Mouse (Mus musculus): Measurements from ENCODE around the gene Ahnak2. TPM values are rescaled to one million over a fixed set of nuclear protein-coding genes. Genes with fewer than 3 reads are reported as not detected.

Gene Ahnak2
- polyA plus RNA-seq, 2 experiments = 2.5 to 3.3 TPM

- 86% methylated on average over 6 of the region's 6 CpGs for WGBS
- peaks cover 5% of the 10 kb centered on the region; the same call in 1 of the 2 replicates for H3K4me1 ChIP-seq (ENCODE audit: control insufficient read depth, insufficient read depth, low read length)
- H3K27me3 ChIP-seq (ENCODE audit: control insufficient read depth, insufficient read depth, low read length) = no peaks in the 10 kb centered on the region
- no peak overlapping the region for H3K9ac ChIP-seq (ENCODE audit: low read depth, low read length, severe bottlenecking)
- H3K4me3 ChIP-seq (replicated peaks; ENCODE audit: low read length) = no peak overlapping the region
- no peaks in the 10 kb centered on the region for H3K9me3 ChIP-seq (ENCODE audit: control insufficient read depth, low read length)
- no peak overlapping the region for H3K27ac ChIP-seq (replicated peaks; ENCODE audit: low read depth, low read length)
- no peak for DNase-seq (ENCODE audit: low spot score)
- no peak for ATAC-seq (ENCODE audit: low FRiP score, low read depth)
- peaks cover 7% of the 10 kb centered on the region; the same call in 1 of the 2 replicates for H3K36me3 ChIP-seq (ENCODE audit: control insufficient read depth, insufficient read depth, low read length)
- H3K4me2 ChIP-seq (replicated peaks; ENCODE audit: low read depth, low read length, severe bottlenecking) = no peak overlapping the region
- TF ChIP-seq POLR2A (IDR thresholded peaks at IDR 0.05; ENCODE audit: borderline replicate concordance, extremely low read depth, insufficient read depth, insufficient read length) = no peak
Measured at GRCm38 (mm10) chr12:112833527-112833926, 31.1 kb upstream of the Ahnak2 start.

GRCm38 (mm10) chr12:112832411-112832810 lies 30.0 kb upstream of the Ahnak2 start:
- DNase-seq (ENCODE audit: low spot score) = no peak
- no peak for TF ChIP-seq POLR2A (IDR thresholded peaks at IDR 0.05; ENCODE audit: borderline replicate concordance, extremely low read depth, insufficient read depth, insufficient read length)
- no peak overlapping the region for H3K4me3 ChIP-seq (replicated peaks; ENCODE audit: low read length)
- peaks cover 11% of the 10 kb centered on the region for H3K4me1 ChIP-seq (ENCODE audit: control insufficient read depth, insufficient read depth, low read length)
- H3K27me3 ChIP-seq (ENCODE audit: control insufficient read depth, insufficient read depth, low read length) = no peaks in the 10 kb centered on the region
- H3K4me2 ChIP-seq (replicated peaks; ENCODE audit: low read depth, low read length, severe bottlenecking) = no peak overlapping the region
- 93% methylated on average over 5 of the region's 5 CpGs for WGBS
- no peak for ATAC-seq (ENCODE audit: low FRiP score, low read depth)
- no peak overlapping the region for H3K27ac ChIP-seq (replicated peaks; ENCODE audit: low read depth, low read length)
- no peak overlapping the region for H3K9ac ChIP-seq (ENCODE audit: low read depth, low read length, severe bottlenecking)
- no peaks in the 10 kb centered on the region for H3K9me3 ChIP-seq (ENCODE audit: control insufficient read depth, low read length)
- H3K36me3 ChIP-seq (ENCODE audit: control insufficient read depth, insufficient read depth, low read length) = peaks cover 12% of the 10 kb centered on the region

DNA sequence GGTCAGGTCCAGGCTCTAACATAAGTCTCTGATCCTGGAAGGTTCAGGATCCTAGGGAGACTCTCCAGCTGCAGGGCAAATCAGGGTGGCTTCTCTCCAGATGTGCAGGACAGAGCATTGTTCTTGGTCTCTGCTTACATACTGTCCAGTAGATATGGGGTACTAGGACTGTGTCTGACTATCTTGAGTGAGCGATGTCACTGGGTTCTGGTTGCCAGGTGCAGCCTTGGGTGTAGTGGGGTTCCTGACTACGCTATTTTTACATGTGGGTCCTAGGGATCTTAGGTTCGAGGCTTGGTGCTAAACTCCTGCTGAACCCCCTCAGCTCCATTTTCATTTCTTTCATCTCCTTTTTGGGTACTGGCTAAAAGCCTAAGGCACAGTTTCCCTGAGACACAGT lies 28.1 kb upstream of the Ahnak2 start:
- Histone ChIP-seq H3K9me3 (ENCODE audit: control insufficient read depth, low read length) (no peaks in the 10 kb centered on the region), H3K9ac (ENCODE audit: low read depth, low read length, severe bottlenecking) (peak overlapping the region; percentile 94), H3K4me1 (ENCODE audit: control insufficient read depth, insufficient read depth, low read length) (peaks cover 26% of the 10 kb centered on the region), H3K36me3 (ENCODE audit: control insufficient read depth, insufficient read depth, low read length) (peaks cover 29% of the 10 kb centered on the region), H3K4me3 (replicated peaks; ENCODE audit: low read length) (peak overlapping the region; percentile 95), H3K4me2 (replicated peaks; ENCODE audit: low read depth, low read length, severe bottlenecking) (peak overlapping the region; percentile 56), H3K27me3 (ENCODE audit: control insufficient read depth, insufficient read depth, low read length) (no peaks in the 10 kb centered on the region), H3K27ac (replicated peaks; ENCODE audit: low read depth, low read length) (no peak overlapping the region)
- TF ChIP-seq POLR2A (IDR thresholded peaks at IDR 0.05; ENCODE audit: borderline replicate concordance, extremely low read depth, insufficient read depth, insufficient read length) = no peak
- 80% methylated on average over 3 of the region's 3 CpGs for WGBS
- no peak for ATAC-seq (ENCODE audit: low FRiP score, low read depth)
- no peak for DNase-seq (ENCODE audit: low spot score)

DNA sequence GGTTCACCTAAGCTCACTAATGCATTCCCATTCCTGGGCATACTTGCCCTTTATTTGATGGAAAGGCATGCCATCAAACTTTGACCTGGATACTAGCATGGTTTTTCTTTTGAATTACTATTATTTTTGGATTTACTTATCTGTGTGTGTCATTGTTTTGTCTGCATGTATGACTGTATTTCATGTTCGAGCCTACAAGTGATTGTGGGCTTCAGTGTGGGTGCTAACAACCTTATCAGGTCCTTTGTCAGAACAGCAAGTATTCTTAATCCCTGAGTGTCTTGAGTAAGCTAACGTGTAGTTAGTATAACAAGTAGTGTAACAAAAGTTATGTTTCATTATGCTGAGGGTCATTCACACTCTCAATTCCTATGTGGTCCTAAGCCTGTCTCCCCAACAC lies 27.7 kb upstream of the Ahnak2 start:
- H3K9me3 ChIP-seq (ENCODE audit: control insufficient read depth, low read length) = no peaks in the 10 kb centered on the region
- 33% methylated on average over 2 of the region's 2 CpGs for WGBS
- H3K4me3 ChIP-seq (replicated peaks; ENCODE audit: low read length) = peak overlapping the region; percentile 95
- peaks cover 26% of the 10 kb centered on the region for H3K4me1 ChIP-seq (ENCODE audit: control insufficient read depth, insufficient read depth, low read length)
- 0 out of 2 replicates have a peak overlapping the region, but pooled peaks have one; percentile 14 for H3K27ac ChIP-seq (replicated peaks; ENCODE audit: low read depth, low read length)
- peak overlapping the region; percentile 94 for H3K9ac ChIP-seq (ENCODE audit: low read depth, low read length, severe bottlenecking)
- H3K4me2 ChIP-seq (replicated peaks; ENCODE audit: low read depth, low read length, severe bottlenecking) = peak overlapping the region; percentile 56
- no peaks in the 10 kb centered on the region for H3K27me3 ChIP-seq (ENCODE audit: control insufficient read depth, insufficient read depth, low read length)
- H3K36me3 ChIP-seq (ENCODE audit: control insufficient read depth, insufficient read depth, low read length) = peaks cover 31% of the 10 kb centered on the region
- DNase-seq (ENCODE audit: low spot score) = no peak
- no peak for TF ChIP-seq POLR2A (IDR thresholded peaks at IDR 0.05; ENCODE audit: borderline replicate concordance, extremely low read depth, insufficient read depth, insufficient read length)
- no peak for ATAC-seq (ENCODE audit: low FRiP score, low read depth)

DNA sequence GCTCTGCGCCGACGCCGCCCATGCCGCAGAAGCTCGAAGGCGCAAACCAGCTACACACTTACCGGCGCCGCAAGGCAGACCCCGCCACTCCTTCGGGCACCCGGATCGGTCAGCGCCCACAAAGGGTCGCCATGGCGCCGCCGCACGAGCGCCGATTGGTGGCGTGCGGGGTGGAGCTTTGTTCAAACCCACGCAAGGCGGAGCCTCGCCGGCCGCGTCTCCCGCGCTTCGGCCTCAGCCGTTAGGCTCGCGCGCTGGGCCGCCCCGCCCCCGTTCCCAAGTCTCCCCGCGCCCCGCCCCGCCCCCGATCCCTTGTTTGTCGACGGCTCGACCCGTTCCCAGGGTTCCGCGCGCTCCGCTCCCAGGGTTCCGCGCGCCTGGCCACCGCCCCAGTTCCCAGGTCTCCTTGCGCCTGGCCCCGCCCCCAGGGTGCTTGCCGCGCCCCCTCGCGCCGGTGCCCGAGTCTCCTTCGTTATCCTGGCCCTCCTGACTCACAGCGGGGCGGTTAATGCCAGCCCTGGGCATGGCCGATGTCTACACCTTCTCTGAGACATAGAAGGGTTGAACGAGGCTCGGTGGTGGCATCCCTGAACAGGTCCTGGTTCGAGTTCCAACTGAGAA lies 26.9 kb upstream of the Ahnak2 start, which contains the start of gene Cdca4:
Gene Cdca4, minus strand, starts transcription at position 180 of the 621 bp plus-strand sequence.
- TF ChIP-seq POLR2A (IDR thresholded peaks at IDR 0.05; ENCODE audit: borderline replicate concordance, extremely low read depth, insufficient read depth, insufficient read length) = peak; percentile 92
- DNase-seq (ENCODE audit: low spot score) = peak; percentile 97
- under 1% methylated on average over 27 of the region's 72 CpGs for WGBS
- peak within 1 kb of the TSS; percentile 71 for H3K4me2 ChIP-seq (replicated peaks; ENCODE audit: low read depth, low read length, severe bottlenecking)
- peak; percentile 97 for ATAC-seq (ENCODE audit: low FRiP score, low read depth)
- H3K27me3 ChIP-seq (ENCODE audit: control insufficient read depth, insufficient read depth, low read length) = no peaks in the 10 kb centered on the region
- H3K4me3 ChIP-seq (replicated peaks; ENCODE audit: low read length) = peak within 1 kb of the TSS; percentile 95
- H3K4me1 ChIP-seq (ENCODE audit: control insufficient read depth, insufficient read depth, low read length) = peaks cover 26% of the 10 kb centered on the region
- peak within 1 kb of the TSS; percentile 94 for H3K9ac ChIP-seq (ENCODE audit: low read depth, low read length, severe bottlenecking)
- no peaks in the 10 kb centered on the region for H3K9me3 ChIP-seq (ENCODE audit: control insufficient read depth, low read length)
- peaks cover 39% of the 10 kb centered on the region for H3K36me3 ChIP-seq (ENCODE audit: control insufficient read depth, insufficient read depth, low read length)
- peak within 1 kb of the TSS; percentile 90 for H3K27ac ChIP-seq (replicated peaks; ENCODE audit: low read depth, low read length)
